Mouse (Mus musculus) cerebellum, adult 9-10 months (tissue): ENCODE results near the gene Msh5.
"Not testable (repeated sequence)": the region's sequence is repeated elsewhere in the genome, so short reads cannot be mapped to it uniquely, and the experiment has no call there.

ENCODE experiments used
- DNase-seq: peaks from one replicate; pipeline ENCODE4 v3.0.0; 2022

Gene Msh5

DNA sequence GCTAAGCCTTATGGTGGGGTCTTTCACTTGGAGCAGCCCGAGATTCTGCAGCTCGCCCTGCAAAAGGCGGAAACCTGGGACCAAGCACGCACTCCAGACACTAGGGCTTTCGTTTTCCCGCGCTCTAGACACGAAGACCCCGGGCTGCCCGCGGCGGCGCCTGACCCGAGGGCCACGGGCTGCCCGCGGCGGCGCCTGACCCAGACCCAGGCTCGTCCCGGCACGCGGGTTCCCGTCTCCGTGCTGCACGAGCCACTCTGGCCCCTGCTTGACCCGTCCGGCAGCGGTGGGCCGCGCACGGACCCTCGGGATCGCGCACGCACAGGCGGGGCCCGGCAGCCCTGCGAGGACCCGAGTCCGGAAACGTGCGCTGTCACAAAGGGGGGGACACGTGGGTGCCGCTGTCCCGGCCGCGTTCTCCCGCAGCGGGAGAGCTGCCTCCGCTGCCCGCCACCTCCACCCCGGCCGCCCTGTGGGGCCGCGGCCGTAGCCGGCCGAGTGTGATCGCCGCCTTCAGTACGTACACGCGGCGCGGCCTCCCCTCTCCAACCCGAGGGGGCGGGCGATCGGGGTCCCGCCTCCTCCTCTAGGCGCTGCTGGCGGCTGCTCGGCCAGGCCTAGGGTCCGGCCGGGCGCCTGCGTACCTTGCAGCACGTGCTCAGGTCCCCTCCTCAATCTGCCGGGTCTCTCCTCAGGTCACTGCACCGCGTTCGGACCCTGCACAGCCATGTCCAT, 45.7 kb downstream of the Msh5 start, which contains the start of gene Vars:
Vars (plus strand) TSS at position 271 of the 735 bp plus-strand sequence.
- peak; percentile 81 for DNase-seq

DNA sequence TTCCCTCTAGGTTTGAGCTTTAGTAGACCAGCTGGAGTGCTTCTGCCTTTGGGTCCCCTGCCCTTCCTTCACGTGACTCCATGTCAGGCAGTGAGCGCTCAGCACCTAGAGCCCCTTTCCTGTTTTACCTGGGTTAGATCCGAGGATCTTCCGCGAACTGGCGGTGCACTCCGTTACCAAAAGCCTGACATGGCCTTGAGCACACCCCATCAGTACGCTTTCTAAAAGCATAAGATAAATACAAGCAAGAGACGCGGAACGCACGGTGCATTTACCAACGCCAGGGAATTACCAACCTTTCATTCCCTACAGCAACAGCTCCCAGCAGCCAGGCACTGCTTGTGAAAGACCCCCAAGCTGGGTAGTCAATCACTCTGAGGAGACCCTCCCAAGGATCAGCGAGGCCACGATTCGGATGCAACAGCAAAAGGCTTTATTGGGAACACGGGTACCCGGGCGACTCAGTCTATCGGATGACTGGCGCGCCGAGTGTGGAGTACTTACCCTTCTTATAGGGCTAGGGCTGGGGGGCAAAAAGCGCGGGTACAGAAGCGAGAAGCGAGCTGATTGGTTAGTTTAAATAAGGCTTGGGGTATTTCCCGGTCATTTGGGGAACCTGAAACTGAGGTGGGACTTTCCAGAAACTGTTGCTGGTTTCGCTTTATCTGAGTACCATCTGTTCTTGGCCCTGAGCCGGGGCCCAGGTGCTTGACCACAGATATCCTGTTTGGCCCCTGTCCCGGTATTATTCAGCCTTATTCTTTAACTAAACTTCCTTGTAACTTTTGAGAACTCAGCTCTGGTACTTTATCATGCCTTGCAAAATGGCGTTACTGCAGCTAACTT, 46.5 kb downstream of the Msh5 start:
- DNase-seq, result peak; percentile 42

DNA sequence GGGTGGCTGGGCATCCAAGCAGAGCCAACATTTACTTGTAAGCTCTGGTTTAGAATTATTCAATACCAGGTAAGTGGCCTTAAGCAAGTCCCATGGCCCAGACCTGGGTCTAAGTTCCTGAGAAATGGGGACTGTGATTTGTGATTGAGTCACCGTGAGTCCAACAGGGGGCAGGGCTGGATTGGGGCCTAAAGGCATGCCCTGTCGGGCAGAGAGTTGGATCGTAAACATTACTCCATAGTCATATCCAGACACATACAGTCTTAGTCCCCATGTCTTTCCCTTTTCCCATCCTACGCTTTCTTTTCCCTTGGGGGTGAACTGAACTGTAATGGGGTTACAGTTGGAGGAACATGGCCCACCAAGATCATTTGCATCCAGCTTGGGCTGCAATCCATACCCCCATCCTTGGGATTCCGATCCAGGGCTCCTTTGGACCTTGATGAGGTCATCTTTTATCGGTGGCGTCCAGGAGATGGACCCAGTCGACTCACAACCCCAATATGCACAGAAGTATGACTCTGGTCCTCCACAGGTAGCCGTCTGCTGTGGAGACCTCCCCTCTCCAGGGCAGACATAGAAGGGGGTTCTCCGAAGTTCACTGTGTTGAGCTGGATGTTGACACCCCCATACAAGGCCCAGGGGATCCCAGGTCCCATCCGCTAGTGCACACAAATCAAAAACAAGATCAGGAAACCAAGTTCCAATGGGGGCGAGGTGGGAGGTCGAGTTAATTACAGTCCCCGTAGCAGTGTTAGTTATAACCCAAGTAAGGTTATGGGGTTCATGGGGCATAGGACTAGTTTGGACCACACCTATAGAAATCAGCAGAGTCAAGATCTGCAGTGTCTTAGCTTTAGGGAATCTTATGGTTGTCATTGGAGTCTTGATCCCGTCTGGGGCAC, 47.8 kb downstream of the Msh5 start:
- DNase-seq, result peak; percentile 18

DNA sequence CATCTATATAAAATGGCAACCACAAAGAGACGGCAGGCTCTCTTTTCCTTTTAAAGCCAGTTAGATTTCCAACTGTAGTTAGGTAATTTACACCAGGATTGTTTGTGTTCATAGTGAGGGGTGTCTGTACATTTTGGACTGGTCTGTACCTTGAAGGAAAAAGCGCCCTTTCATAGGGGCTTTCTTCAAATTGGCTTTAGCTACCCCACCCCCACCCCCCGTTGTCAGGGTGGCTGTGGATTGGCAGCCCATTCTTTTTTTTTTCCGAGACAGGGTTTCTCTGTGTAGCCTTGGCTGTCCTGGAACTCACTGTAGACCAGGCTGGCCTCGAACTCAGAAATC, 49.4 kb downstream of the Msh5 start:
- DNase-seq, result no peak

DNA sequence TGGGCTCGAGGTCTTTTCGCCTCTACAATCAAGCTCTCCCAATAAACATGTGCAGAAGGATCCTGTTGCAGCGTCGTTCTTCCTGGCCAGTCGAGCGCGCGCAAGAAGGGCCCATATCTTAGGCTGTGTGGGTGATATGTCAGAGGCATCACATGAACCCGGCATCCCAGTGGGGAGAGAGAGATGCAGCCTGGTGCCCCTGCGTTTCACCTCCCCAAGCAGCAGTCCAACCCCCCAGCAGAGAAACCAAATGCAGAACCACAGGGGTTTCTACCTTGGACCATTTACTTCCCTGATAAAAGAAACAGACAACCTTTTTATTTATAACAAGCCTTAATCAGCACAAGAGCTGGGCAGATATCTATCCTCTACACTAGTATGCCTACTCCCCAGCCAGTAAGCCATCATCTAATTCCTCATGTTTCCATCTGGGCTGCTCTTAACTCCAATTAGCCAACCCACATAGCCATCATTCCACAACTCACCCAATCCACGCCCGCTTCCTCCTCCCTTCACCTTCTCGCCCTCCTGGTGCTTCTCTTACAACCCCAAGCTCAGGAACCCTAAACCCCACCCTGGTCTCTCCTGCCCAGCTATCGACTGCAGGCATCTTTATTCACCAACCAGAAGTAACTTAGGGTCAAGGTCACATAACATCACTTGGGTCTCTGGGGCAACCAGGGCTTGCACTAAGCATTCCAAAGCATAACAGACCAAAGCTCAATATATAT, 50.0 kb downstream of the Msh5 start:
- DNase-seq, result no peak

DNA sequence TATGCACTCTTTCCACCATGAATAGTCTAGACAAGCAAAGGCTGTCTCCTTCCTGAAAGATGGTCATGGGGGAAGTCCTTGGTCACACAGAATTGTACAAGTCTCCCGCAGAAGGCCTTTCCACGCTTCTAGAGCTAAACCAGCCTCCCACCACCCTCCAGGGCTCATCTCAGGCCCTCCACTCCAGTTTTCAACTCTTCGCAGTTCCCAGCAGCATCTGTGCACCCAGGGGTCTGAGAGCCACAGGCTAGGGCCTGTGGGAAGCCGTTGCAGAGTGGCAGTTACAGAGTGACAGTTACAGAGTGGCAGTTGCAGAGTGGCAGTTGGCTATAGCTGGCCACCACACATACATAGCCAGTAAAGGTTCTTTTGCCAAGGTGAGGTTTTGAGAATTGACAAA, 50.6 kb downstream of the Msh5 start:
- not testable (repeated sequence) for DNase-seq

DNA sequence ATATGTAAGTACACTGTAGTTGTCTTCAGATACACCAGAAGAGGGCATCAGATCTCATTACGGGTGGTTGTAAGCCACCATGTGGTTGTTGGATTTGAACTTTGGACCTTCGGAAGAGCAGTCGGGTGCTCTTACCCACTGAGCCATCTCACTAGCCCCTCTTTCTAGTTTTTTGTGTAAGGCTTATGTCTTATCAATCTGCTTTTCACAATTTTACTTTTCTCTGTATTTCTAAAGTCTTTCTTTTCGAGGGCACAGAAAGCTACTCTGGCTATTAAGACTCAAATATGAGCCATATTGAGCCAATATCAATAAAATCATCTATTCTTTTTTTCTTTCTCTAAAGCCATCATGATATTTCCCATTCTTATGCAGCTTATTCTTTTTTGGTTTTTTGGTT, 51.4 kb downstream of the Msh5 start:
- DNase-seq, result not testable (repeated sequence)

DNA sequence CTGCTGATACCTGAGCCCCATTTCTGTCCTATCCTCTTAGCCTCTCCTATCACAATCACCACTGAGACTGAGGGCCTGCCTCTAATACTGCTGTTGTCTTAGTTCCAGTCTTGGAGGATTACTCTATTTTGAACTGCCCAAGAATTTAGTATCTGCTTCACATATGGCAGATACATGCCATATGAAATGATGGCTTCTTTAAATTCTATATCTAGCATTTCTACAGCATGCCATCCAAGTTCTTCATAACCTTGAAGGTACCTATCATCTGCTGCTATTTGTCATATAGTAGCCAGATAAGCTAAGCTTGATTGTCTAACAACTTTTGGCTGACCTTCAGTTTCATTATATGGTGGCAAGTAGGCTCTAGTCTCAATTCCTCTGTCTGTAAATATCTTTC, 51.8 kb downstream of the Msh5 start:
- no peak for DNase-seq

DNA sequence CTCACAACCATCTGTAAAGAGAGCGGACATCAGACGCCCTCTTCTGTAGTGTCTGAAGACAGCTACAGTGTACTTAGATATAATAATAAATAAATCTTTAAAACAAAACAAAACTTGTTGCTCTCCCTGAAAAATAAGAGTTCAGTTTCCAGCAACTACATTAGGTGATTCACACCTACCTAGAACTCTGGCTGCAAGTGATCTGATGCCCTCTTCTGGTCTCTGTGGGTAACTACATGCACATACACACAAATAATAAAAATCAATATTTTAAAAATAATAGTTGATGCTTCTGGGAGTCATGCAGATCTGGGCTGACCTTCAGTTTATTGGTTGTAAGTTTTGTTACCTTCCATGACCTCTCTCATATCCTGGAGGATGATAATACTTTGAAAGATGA, 62.3 kb downstream of the Msh5 start:
- DNase-seq, result peak; percentile 67

DNA sequence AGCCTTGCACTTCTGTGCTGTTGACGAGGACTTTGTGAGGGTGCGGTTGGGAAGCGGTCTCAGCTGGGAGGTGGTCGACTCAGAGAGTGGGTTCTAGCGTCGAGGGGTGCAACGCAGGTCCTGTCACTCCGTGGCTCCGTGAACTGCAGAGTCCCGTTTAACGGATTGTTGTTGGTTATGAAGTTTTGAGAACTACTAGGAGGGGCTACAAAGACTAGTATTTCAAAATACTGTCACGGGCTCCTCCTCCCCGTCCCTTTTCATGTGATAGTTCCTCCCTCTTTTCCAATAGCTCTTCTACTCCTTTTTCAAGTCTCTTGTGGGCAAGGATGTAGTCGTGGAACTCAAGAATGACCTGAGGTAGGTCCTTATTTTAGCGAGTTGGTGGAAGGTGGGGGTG, 64.2 kb downstream of the Msh5 start:
- DNase-seq, result no peak

DNA sequence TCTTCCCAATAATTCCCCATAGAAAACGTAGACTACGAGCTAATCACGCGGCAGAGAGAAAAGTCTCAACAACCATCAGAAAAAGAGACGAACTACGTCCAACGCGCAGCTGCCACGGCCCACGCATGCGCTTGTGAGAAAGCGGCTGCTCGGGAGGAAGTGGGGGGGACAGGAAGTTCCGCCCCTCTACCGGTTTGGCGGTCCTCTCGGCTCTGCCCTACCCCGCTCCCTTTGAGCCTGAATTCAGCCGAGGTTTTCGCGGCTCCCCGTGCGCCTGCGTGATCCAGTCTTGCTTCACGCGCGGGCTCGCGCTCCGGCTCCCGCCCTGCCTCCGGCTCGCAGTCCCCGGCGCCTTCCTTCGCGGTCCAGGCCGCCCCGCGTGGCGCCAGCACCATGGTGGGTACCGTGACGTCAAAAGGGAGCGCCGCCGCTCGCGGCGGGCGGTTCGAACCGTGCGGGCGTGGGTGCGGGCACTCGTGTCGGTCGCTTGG, 64.8 kb downstream of the Msh5 start, which contains the start of gene Lsm2:
Lsm2 (plus strand) TSS at position 173 of the 491 bp plus-strand sequence.
- DNase-seq, result peak; percentile 91

DNA sequence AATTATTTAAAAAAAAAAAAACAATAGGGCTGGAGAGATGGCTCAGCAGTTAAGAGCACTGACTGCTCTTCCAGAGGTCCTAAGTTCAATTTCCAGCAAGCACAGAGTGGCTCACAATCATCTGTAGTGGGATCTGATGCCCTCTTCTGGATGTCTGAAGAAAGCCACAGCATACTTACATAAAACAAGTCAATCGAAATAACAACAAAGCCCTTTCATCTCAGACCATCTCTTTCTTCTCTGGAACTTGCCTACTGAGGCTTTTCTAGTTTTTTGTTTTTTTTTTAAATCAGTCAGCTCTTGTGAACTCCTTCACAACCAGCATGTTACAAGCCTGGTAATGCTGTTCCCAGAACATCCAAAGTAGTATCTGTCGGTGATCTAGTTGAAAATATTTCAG, 65.9 kb downstream of the Msh5 start:
- peak; percentile 71 for DNase-seq

DNA sequence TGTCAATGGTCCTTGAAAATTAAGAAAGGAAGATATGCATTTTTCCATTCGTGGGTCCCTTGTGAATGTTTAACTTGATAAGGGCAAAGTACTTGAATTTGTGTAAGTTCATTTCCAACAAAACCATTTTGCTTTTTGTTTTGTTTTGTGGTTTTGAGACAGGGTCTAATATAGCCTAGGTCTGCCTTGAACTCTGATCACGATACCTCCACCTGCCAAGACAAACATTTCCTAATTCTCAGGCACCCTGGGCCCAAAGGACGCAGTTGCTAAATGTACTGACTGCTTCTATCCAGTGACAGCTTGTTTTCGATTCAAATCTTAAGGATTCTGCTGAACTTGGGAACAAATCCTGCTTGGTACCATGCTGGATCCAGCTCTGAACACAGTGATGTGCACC, 66.9 kb downstream of the Msh5 start:
- peak; percentile 27 for DNase-seq
